Mouse (Mus musculus): ENCODE results near the gene Efcab9.

DNA sequence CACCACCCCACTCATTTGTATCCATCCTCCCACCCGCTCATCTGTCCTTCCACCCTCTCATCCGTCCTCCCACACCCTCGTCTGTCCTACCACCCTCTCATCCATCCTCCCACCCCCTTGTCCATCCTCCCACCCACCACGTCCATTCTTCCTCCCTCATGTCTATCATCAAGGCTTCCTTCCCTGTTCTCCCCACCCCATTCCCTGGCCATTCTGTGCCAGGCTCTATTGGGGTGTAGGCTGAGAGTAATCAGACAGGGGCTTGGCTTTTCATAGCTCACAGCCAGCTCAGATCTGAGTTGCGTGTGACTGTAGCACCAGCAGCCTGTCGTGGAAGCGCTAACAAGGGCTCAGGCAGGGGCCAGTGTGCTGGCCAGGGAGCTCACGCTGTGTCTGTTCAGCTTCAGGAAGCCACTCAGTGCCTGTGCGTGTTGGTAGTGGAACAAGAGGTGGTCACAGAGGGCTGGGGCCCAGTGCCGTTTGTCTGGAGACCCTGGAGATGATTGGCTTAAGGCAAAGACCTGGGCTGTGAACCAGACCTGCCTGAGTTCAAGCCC, 15.6 kb upstream of the Efcab9 start:
- TF ChIP-seq GATA1 (IDR thresholded peaks at IDR 0.05; ENCODE audit: borderline replicate concordance, low read length) (no peak), FLI1 (IDR thresholded peaks at IDR 0.05; ENCODE audit: low read length) (no peak)
